Mouse (Mus musculus) layer of hippocampus, adult 9-10 months (tissue): Measurements from ENCODE around the gene Notch4.
A peak's percentile ranks its signal among the peaks of the same experiment; 100 is the strongest.

Source experiments
- DNase-seq: peaks from one replicate; pipeline ENCODE4 v3.0.0; 2022; ENCODE audit warnings: low spot score

The Notch4 gene

GRCm38 (mm10) chr17:34571875-34572274 lies 7.8 kb downstream of the Notch4 start:
- DNase-seq, result no peak

- DNase-seq, result no peak
Measured at GRCm38 (mm10) chr17:34572361-34572760, 8.3 kb downstream of the Notch4 start.

DNA sequence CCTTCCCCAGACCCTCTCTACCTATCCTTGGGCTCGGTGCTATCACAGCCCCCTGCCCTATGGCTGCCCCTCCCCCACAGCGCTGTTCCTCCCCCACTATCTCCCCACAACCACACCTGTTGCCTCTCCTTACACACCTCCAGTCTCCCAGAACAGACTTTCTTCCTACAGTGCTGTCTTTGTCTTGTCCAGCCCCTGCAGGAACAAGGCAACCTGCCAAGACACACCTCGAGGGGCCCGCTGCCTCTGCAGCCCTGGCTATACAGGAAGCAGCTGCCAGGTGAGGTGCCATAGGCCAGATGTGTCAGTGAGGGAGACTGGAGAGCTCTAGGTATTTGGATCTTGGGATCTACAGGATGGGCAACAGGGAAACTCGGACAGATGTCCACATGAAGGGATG lies 12.5 kb downstream of the Notch4 start:
- no peak for DNase-seq

DNA sequence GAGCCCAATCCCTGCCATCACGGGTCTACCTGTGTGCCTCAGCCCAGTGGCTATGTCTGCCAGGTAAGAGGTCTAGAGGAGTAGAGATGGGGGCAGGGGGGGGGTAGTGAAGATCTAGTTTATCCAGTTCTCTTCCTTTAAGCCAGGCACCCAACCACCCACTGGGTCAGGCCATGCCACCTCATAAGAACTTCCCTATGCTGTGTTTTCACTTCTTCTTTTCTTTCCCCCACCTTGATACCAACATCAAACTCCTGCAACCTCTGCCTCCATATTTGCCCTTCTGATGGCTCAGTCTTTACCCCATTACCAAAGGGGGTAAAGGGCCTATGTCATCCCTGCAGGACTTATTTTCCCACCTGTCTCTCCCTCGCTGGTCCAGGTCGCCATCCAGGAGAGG lies 14.0 kb downstream of the Notch4 start:
- no peak for DNase-seq

- DNase-seq, result no peak
Measured at GRCm38 (mm10) chr17:34582528-34582927, 18.5 kb downstream of the Notch4 start.

DNA sequence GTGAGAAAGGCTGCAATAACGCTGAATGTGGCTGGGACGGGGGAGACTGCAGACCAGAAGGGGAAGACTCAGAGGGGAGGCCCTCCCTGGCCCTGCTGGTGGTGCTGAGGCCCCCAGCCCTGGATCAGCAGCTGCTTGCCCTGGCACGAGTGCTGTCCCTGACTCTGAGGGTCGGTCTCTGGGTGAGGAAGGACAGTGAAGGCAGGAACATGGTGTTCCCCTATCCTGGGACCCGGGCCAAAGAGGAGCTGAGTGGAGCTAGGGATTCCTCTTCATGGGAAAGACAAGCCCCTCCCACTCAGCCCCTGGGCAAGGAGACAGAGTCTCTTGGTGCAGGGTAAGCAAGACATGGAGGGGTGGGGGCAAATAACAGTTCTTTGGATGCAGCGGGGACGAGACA lies 19.3 kb downstream of the Notch4 start:
- no peak for DNase-seq

DNA sequence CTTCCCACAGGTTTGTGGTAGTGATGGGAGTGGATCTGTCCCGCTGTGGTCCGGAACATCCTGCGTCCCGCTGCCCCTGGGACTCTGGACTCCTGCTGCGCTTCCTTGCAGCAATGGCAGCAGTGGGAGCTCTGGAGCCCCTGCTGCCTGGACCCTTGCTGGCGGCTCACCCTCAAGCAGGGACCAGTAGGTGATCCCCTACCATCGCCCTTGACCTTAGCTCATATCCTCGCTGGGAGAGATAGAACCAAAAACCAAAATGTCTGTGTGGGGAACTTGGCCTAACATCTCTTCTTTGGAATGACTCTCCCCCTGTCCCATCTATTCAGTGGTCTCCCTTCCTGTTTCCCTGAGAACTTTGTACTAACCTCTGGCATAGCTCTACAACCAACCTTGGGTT lies 19.8 kb downstream of the Notch4 start:
- DNase-seq, result no peak

- DNase-seq, result no peak
Measured at GRCm38 (mm10) chr17:34585121-34585520, 21.1 kb downstream of the Notch4 start.

- DNase-seq, result no peak
Measured at GRCm38 (mm10) chr17:34585877-34586771, 22.1 kb downstream of the Notch4 start.

DNA sequence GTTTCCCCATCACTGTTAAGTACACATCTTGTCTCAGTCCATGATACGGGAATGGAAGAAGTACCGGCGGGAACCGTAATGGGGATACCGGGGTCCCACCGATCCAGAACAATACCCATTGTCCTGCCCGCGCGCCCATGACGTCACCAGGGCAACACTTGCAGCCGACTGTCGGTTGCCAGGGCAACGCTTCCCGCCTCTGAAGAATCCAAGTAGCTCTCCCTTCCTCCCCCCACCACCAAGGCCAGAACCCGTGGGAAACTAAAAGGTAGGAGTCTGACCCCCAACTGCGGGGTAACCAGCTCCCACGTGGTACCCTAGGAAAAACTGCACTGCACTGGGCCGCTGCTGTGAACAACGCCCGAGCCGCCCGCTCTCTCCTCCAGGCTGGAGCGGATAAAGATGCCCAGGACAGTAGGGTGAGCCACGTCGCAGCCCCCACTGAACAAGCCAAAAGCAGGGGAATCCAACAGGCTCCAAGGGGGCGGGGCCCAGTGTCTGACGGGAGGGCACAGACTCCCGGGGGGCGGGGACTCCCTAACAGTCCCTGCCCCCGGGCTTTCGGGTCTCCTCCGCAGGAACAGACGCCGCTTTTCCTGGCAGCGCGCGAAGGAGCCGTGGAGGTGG lies 22.8 kb downstream of the Notch4 start:
- no peak for DNase-seq

GRCm38 (mm10) chr17:34587423-34587811 lies 23.3 kb downstream of the Notch4 start:
- DNase-seq, result peak; percentile 90

DNA sequence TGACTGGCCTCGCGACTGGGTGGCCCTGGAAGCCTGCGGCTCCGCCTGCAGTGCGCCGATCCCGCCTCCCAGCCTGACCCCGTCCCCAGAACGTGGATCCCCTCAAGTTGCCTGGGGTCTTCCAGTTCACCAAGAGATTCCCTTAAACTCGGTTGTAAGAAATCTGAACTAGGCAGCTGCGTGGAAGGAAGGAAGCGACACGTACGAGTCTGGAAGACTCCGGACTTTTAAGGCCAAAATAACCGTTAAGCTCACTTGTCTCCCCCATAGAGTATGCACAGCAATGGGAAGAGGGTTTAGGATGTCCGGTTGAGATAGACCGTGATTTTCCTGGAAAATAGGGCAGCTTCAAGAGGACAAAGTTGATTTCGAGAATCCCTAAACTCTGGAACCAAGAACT lies 23.7 kb downstream of the Notch4 start:
- no peak for DNase-seq

DNA sequence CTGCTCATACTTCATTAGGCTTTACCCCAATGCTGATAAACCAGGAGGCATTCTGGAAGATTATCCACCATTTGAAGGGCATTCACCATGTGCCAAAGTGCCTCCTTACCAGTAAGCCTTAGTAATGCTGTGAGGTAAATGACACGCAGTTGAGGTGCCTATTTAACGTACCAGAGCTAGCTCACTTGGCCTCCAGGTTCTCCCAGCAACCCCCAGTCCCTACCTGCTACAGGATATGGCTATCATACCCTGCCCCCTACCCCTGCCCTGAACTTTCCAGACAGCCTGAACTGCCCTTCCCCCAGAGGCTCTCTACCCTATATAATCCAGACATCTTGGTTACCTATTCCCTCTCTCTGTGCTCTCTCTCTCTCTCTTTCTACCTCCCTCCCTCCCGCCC lies 24.7 kb downstream of the Notch4 start:
- DNase-seq, result no peak

- no peak for DNase-seq
Measured at GRCm38 (mm10) chr17:34589206-34589605, 25.1 kb downstream of the Notch4 start.

DNA sequence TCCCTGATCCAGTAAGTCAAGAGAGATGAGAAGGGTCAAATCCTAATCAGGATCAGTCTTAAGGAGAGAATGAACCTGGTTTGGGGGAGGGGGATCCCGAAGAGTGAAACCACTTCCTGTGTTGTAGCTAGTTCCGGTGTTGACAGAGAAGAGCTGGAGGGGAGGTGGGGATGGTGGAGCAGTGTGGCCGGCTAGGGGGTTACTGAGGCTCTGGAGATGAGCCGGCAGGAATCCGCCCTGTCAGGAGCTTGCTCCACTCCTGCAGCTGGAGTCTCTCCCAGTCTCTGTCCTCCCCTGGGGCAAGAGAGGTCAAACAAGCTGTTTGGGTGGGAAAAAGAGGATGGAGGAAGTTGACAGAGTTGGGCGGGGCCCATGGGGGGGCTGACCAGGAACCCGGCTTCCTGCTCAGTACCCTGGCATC lies 25.6 kb downstream of the Notch4 start, which contains the start of gene Gpsm3:
Gpsm3 (plus strand) TSS at position 126 of the 421 bp plus-strand sequence.
- DNase-seq, result no peak

GRCm38 (mm10) chr17:34590154-34590987 lies 26.3 kb downstream of the Notch4 start:
- no peak for DNase-seq

GRCm38 (mm10) chr17:34591029-34591993 lies 27.2 kb downstream of the Notch4 start, which contains the start of gene Pbx2:
TSS of gene Pbx2 (plus strand) at chr17:34591266.
- DNase-seq, result no peak

GRCm38 (mm10) chr17:34591994-34592375 lies 27.9 kb downstream of the Notch4 start:
- no peak for DNase-seq

GRCm38 (mm10) chr17:34592581-34593549 lies 28.8 kb downstream of the Notch4 start:
- no peak for DNase-seq
